Mouse (Mus musculus): ENCODE measurements around the gene Ccdc34.

GRCm38 (mm10) chr2:110156321-110156720 is 138.7 kb downstream of the Ccdc34 start:
- TF ChIP-seq CTCF (conservative IDR thresholded peaks at IDR 0.05; ENCODE audit: low read length) (no peak), NANOG (IDR thresholded peaks at IDR 0.05; ENCODE audit: borderline replicate concordance, low read length) (no peak), POU5F1 (IDR thresholded peaks at IDR 0.05; ENCODE audit: borderline replicate concordance, low read length) (no peak)

Data from E14TG2a.4 (cell line).